ENCODE assay signal across 24 mouse cellular contexts in genomic region chr13:59235836-59236235, GRCm38 (mm10).
DNase-seq lines count a peak whose midpoint lies in the region; ATAC-seq and TF ChIP-seq lines count a peak whose summit lies in the region.
"Had no signal": no experiment of that assay in that cellular context is flagged by ENCODE, and none has a peak within 500 bp of the region (broad histone marks: within the 10 kb centered on the region; RNA-seq: fewer than 3 reads in every experiment).

No protein-coding gene starts in this region.

- H3K4me3 ChIP-seq in hindbrain, postnatal 0 days (ENCODE audit: low read length) = no peak overlapping the region
- H3K4me3 ChIP-seq in hindbrain, embryonic 14.5 days (replicated peaks; ENCODE audit: low read length) = no peak overlapping the region
- H3K4me3 ChIP-seq in midbrain, postnatal 0 days (ENCODE audit: low read depth, low read length) = no peak overlapping the region
- H3K4me3 ChIP-seq in midbrain, embryonic 13.5 days (replicated peaks) = no peak overlapping the region
- H3K4me3 ChIP-seq: limb, embryonic 10.5 days; limb, embryonic 15.5 days; liver, embryonic 13.5 days; megakaryocyte, embryonic 14.5 days; midbrain, embryonic 12.5 days had no signal

- H3K9ac ChIP-seq in hindbrain, postnatal 0 days (replicated peaks; ENCODE audit: low read length) = no peak overlapping the region
- H3K9ac ChIP-seq in hindbrain, embryonic 14.5 days = no peak overlapping the region
- no peak overlapping the region for H3K9ac ChIP-seq in midbrain, postnatal 0 days (replicated peaks; ENCODE audit: low read length, poor library complexity, severe bottlenecking)
- no peak overlapping the region for H3K9ac ChIP-seq in midbrain, embryonic 13.5 days (replicated peaks)
- H3K9ac ChIP-seq: limb, embryonic 15.5 days; liver, embryonic 13.5 days; midbrain, embryonic 12.5 days had no signal

- no peaks in the 10 kb centered on the region for H3K36me3 ChIP-seq in hindbrain, postnatal 0 days (ENCODE audit: insufficient read depth, low read length)
- no peaks in the 10 kb centered on the region for H3K36me3 ChIP-seq in hindbrain, embryonic 14.5 days (replicated peaks; ENCODE audit: control insufficient read depth, insufficient read depth)
- no peaks in the 10 kb centered on the region for H3K36me3 ChIP-seq in midbrain, postnatal 0 days (ENCODE audit: insufficient read depth, low read length)
- no peaks in the 10 kb centered on the region for H3K36me3 ChIP-seq in midbrain, embryonic 13.5 days
- H3K36me3 ChIP-seq: limb, embryonic 10.5 days; limb, embryonic 15.5 days; liver, embryonic 13.5 days; midbrain, embryonic 12.5 days had no signal

- H3K4me1 ChIP-seq in hindbrain, postnatal 0 days (ENCODE audit: insufficient read depth, low read length) = no peaks in the 10 kb centered on the region
- no peaks in the 10 kb centered on the region for H3K4me1 ChIP-seq in hindbrain, embryonic 14.5 days (replicated peaks; ENCODE audit: control insufficient read depth, insufficient read depth, low read length)
- no peaks in the 10 kb centered on the region for H3K4me1 ChIP-seq in midbrain, postnatal 0 days (ENCODE audit: insufficient read depth, low read length)
- no peaks in the 10 kb centered on the region for H3K4me1 ChIP-seq in midbrain, embryonic 13.5 days (replicated peaks)
- H3K4me1 ChIP-seq: liver, embryonic 13.5 days; megakaryocyte, embryonic 14.5 days; midbrain, embryonic 12.5 days had no signal

- WGBS in hindbrain, postnatal 0 days = 61% methylated on average over 9 of the region's 9 CpGs
- 88% methylated on average over 9 of the region's 9 CpGs for WGBS in hindbrain, embryonic 14.5 days
- 78% methylated on average over 9 of the region's 9 CpGs for WGBS in midbrain, postnatal 0 days
- 84% methylated on average over 9 of the region's 9 CpGs for whole genome bisulfite sequencing in midbrain, embryonic 13.5 days

- peak; percentile 79 to 86 for DNase-seq in cerebellum, postnatal 10 days
- peak; percentile 52 for DNase-seq in hindbrain, postnatal 0 days (ENCODE audit: low spot score)
- no peak for DNase-seq in hindbrain, embryonic 14.5 days (ENCODE audit: low spot score)
- peak; percentile 56 for DNase-seq in midbrain, postnatal 0 days (ENCODE audit: low spot score)
- DNase-seq in layer of hippocampus, postnatal 14 days (ENCODE audit: low spot score in 2 of 2) = peak; percentile 31 to 62
- no peak for DNase-seq in thymus, postnatal 25 days
- DNase-seq: adrenal gland, postnatal 25 days; gastrocnemius, postnatal 10 days; kidney, adult 11 months; kidney, postnatal 14 days; liver, embryonic 13.5 days; lung, adult 18-20 months; lung, postnatal 4 days; thymus, adult 2 months; thymus, postnatal 4 days had no signal

- H3K9me3 ChIP-seq in hindbrain, postnatal 0 days (ENCODE audit: low read length) = no peaks in the 10 kb centered on the region
- no peaks in the 10 kb centered on the region for H3K9me3 ChIP-seq in hindbrain, embryonic 14.5 days (ENCODE audit: control insufficient read depth, low read length)
- no peaks in the 10 kb centered on the region for H3K9me3 ChIP-seq in midbrain, postnatal 0 days (ENCODE audit: low read length)
- H3K9me3 ChIP-seq in midbrain, embryonic 13.5 days = no peaks in the 10 kb centered on the region
- H3K9me3 ChIP-seq: limb, embryonic 10.5 days; limb, embryonic 15.5 days; liver, embryonic 13.5 days; midbrain, embryonic 12.5 days had no signal

- H3K27ac ChIP-seq in hindbrain, postnatal 0 days = no peak overlapping the region
- no peak overlapping the region for H3K27ac ChIP-seq in hindbrain, embryonic 14.5 days
- no peak overlapping the region for H3K27ac ChIP-seq in midbrain, postnatal 0 days (ENCODE audit: low read depth, low read length)
- no peak overlapping the region for H3K27ac ChIP-seq in midbrain, embryonic 13.5 days
- H3K27ac ChIP-seq: limb, embryonic 10.5 days; limb, embryonic 15.5 days; liver, embryonic 13.5 days; midbrain, embryonic 12.5 days had no signal

- no peak for ATAC-seq in cerebellum, adult (ENCODE audit: insufficient number of reproducible peaks, low FRiP score, low TSS enrichment)
- ATAC-seq in hindbrain, postnatal 0 days = no peak
- no peak for ATAC-seq in hindbrain, embryonic 14.5 days (ENCODE audit: low FRiP score)
- ATAC-seq in midbrain, postnatal 0 days (ENCODE audit: low FRiP score) = no peak
- ATAC-seq in midbrain, embryonic 13.5 days = no peak
- ATAC-seq: CD4-positive, CD25-positive, alpha-beta regulatory T cell, adult 4 months; forebrain, embryonic 14.5 days; lung, postnatal 0 days had no signal

- H3K4me2 ChIP-seq in hindbrain, postnatal 0 days (ENCODE audit: low read depth, low read length) = no peak overlapping the region
- H3K4me2 ChIP-seq in hindbrain, embryonic 14.5 days (replicated peaks) = no peak overlapping the region
- H3K4me2 ChIP-seq in midbrain, postnatal 0 days (ENCODE audit: low read depth, low read length, poor library complexity, severe bottlenecking) = no peak overlapping the region
- no peak overlapping the region for H3K4me2 ChIP-seq in midbrain, embryonic 13.5 days (replicated peaks)
- H3K4me2 ChIP-seq: limb, embryonic 15.5 days; liver, embryonic 13.5 days; midbrain, embryonic 12.5 days had no signal

- no peak for TF ChIP-seq CTCF in hindbrain, postnatal 0 days (IDR thresholded peaks at IDR 0.05; ENCODE audit: low read depth)
- no peak for TF ChIP-seq CTCF in midbrain, postnatal 0 days (IDR thresholded peaks at IDR 0.05)

- no peaks in the 10 kb centered on the region for H3K27me3 ChIP-seq in hindbrain, postnatal 0 days (ENCODE audit: insufficient read depth, low read length)
- no peaks in the 10 kb centered on the region for H3K27me3 ChIP-seq in hindbrain, embryonic 14.5 days (ENCODE audit: control insufficient read depth, insufficient read depth, low read length)
- H3K27me3 ChIP-seq in midbrain, postnatal 0 days (ENCODE audit: insufficient read depth, low read length) = no peaks in the 10 kb centered on the region
- no peaks in the 10 kb centered on the region for H3K27me3 ChIP-seq in midbrain, embryonic 13.5 days
- H3K27me3 ChIP-seq: limb, embryonic 15.5 days; liver, embryonic 13.5 days; megakaryocyte, embryonic 14.5 days; midbrain, embryonic 12.5 days had no signal

Comparison
In these comparisons a context has a peak if more than half of its experiments do, and no peak if none do; other contexts are left out.
1. DNase-seq: peak in cerebellum, postnatal 10 days (2 of 2), hindbrain, postnatal 0 days (single experiment), midbrain, postnatal 0 days (single experiment) and layer of hippocampus, postnatal 14 days (2 of 2); none in hindbrain, embryonic 14.5 days (single experiment) and thymus, postnatal 25 days (single experiment).